Mouse (Mus musculus): ENCODE results near the gene Dscaml1.
"Not testable (repeated sequence)": the region's sequence is repeated elsewhere in the genome, so short reads cannot be mapped to it uniquely, and the experiment has no call there.

The Dscaml1 gene

GRCm38 (mm10) chr9:45699171-45699570 is 272.7 kb downstream of the Dscaml1 start:
- DNase-seq = no peak

- no peak for DNase-seq
These were observed 276.8 kb downstream of the Dscaml1 start for GRCm38 (mm10) chr9:45703236-45703635.

DNA sequence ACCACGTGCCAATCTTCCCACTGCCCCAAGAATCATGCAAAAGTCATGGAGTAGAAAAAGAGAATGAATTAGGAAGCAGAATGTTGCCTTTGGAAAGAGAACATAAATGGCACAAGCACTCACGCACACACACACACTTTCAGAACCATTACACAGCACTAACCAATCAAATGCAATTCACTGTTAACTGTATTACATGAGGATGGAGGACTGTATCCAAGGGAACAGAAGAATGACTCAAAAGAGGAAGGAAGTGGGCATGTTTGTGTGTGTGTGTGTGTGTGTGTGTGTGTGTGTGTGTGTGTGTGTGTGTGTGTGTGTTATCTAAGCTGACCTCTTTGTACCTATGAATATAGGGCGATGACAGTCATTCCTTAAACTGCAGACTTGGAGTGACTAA is 278.0 kb downstream of the Dscaml1 start:
- no peak for DNase-seq

DNA sequence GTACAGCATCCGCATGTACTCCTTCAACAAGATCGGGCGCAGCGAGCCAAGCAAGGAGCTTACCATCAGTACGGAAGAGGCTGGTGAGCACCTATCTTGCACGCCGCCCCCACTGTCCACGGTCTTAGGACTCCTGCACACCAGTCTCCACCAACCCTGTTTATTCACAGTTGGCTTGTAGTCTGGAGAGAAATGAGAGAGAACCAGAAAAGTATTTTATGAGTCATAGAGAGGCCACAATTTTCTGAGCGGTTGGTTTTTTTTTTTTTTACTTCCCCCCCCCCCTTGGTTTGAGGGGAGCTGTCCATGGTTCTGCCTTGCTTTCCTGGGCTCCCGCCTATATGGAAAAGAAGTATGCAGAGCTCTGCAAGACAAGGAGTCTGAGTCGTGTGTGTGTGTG is 283.9 kb downstream of the Dscaml1 start:
- peak; percentile 1 to 18 for DNase-seq

GRCm38 (mm10) chr9:45715387-45715786 is 289.0 kb downstream of the Dscaml1 start:
- no peak for DNase-seq

DNA sequence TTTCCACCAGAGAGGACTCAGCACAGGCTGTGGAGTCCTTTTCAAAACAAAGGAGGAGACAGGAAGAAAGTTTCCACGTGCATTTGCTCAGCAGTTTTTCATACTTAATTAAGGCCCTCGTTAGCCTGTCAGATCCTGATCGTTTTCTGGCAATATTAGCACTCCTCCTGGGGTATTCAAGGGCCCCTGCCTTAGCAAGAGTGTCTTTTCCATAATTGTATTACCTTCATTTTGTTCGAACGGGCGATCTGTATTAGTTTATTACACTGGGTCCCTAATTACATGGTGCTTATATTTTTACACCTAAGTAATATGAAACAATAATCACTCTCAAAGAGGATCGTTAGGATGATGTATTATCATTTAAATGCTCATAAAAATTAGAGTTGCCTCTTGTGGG is 293.6 kb downstream of the Dscaml1 start:
- DNase-seq = no peak

GRCm38 (mm10) chr9:45731851-45732250 is 305.4 kb downstream of the Dscaml1 start:
- DNase-seq = no peak

- DNase-seq = no peak
These were observed 306.8 kb downstream of the Dscaml1 start for GRCm38 (mm10) chr9:45733246-45733645.

DNA sequence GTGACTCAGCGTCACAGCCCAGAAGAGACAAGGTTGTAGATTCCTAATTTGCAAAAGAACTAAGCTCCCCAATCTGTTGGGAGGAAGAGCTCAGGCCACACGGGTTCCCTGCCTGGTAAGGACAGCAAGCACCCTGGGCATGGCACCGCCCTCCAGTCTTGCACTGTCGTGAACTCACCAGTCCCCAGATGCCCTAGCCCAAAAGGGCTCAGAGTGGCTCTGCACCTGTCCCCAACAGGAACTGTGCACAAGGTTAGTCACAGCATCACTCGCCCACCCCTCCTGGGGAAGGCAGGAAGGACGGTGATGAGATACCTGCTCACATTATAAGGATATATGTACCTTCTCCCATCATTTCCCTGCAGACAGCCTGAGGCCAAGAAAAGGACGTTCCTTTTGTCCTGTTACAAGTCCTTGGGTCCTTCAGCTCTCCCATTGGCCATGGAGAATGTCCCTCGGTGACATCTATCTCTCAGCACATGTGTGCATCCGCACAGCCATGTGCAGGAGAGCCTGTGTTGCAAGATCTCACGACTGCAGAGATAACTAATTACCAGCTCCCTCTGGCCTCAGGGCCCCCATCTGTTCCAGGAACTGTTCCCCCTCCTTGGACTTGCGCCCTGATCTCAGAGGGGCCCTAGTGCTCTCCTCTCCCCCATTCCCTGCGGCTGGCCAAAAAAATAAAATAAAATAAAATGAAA is 312.7 kb downstream of the Dscaml1 start:
- DNase-seq = no peak

DNA sequence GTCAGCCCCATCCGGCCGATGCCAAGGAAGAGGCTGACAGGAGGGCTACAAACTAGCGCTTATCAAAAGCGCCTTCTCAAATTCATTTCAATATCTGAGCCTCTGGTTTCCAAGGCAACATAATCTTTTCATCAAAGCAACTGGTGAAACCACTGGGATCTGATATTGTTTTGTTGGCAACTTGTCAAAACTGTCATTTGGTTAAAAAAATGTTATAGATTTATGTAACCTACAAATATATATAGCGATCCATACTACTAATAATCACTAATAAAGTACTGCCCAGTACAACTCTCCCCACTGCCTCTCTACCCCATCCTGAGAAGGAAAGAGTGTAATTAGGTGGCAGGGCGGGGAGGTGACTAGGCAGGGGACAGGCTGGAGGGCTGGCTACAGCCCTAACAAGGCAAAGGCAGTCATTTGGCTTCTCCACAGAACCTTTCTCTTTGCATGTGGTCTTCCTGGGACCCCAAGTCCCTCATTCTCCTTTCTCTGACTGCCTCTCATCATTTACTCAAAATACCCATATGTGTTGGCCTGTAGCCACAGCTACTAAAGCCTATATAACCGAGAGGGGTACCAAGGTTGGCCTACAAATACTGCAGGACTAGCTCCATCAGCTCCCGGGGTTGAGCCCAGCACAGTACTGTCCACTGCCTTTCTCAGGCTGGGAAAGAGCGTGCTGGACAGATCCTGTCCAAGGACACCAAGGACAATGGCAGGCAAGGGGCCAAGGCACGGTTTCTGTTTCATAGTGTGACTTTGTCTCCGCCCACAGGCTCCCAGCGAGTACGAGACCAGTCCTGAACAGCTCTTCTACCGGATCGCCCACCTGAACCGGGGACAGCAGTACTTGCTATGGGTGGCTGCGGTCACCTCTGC is 313.5 kb downstream of the Dscaml1 start:
- peak; percentile 9 to 58 for DNase-seq

DNA sequence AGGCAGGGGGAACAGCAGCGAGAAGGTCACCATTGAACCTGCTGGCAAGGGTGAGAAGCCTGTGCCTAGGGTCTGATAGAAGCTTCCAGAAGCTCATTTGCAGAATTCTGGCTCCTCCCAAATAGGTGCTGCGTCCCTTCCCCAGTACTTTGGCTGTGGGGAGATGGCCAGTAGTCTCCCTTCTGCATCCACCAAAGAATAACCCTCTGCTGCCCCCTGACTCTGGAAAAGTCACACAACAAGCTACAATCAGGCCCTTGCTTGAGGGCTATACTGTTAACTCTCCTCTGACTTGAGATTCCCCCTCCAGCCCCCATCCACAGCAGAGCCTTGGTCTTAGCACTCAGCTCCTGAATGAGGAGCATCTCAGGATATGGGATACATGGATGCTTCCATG is 314.2 kb downstream of the Dscaml1 start:
- DNase-seq = peak in 1 of 2 experiments; percentile 37

DNA sequence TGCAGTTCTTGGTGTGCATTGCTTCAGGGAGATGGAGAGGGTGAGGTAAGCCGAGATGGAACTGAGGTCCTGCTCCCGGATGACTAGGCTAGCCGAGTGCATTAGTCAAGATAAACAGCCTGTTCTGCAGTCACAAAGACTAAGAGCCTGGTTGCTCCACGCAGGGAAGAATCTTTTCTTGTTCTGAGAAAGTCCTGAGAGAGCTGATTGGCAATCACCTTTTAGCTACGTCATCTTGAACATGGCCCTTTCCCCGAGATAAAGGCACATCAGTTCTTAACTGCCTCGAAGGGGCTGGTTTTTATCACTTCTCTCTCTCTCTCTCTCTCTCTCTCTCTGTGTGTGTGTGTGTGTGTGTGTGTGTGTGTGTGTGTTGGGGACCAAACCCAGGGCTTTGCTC is 319.0 kb downstream of the Dscaml1 start:
- no peak for DNase-seq

DNA sequence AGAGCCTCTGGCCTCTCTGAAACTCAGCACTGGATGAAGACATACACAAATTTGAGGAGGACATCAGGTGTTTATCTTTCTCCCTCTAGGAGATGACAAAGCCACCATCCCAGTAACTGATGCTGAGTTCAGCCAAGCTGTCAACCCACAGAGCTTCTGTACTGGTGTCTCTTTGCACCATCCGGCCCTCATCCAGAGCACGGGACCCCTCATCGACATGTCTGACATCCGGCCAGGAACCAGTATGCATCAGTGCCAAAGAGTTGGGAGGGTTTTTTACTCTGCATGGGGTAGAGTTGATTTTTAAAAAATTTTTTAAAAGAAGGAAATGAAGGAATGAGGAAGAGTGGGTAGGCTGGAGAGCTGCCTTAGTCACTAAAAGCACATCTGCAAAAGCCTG is 323.5 kb downstream of the Dscaml1 start:
- DNase-seq = no peak

DNA sequence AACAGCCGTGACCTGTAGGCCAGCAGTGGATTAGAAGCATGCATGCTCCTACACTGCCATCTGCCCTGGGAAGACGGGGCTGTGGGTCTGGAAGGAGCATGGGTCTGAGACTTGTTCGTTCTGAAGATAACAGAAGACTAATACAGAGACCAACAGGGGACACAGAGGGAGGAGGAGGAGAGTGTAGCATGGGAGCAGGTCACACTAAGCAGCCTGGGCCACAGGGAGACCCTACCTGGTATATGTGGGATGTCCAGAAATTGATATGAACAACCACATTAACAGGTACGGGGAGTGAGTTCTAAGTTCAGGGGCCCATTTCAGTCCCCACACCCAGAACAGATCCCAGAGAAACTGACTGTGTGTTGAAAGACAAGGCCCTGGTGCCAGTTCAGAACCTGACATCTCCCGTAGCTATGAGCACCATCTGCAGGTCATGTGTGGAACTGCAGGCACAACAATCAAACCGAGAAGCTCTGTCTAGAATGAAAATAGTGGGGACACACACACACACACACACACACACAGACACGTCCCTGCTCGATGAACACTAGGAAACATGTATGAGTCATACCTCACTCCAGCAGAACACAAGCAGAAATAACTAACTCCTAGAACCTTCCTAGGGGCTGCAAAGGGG is 328.1 kb downstream of the Dscaml1 start:
- DNase-seq = peak; percentile 29 to 81

DNA sequence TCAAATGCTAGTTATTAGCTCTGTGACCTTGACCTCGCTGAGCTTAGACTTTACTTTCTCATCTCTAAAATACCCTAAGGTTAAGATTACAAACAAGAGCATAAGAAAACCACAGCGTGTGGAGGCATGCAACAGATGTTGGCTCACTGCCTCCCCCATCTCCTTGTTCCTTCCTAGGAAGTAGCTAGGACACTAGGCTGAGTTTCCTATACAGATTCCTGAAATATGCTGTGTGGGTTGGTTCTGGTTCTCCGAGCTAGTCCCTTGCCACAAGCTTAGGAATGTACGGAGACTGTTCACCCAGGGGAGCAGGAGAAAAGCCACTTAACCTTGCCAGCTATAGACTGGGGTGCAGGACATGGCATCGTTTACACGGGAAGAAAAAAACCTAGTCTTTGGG is 339.8 kb downstream of the Dscaml1 start:
- no peak for DNase-seq

DNA sequence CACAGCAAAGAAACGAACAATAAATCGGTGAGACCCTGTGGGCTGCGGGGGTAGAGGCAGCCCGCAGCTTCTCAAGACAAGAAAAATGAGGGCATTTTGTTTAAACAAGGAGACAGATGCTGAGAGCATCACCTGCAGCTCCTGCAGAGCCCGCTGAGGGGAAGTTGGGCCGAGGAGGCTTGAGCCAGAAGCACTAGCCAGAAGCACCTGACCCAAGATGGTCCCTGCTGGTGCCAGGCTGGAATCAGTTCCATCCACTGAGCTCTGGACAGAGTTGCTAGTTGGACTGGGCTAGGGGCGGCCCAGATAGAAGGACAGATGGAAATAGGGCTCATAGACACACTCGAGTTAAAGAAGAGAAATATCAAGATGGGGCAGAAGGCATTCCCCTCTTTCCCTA is 340.7 kb downstream of the Dscaml1 start:
- no peak for DNase-seq

DNA sequence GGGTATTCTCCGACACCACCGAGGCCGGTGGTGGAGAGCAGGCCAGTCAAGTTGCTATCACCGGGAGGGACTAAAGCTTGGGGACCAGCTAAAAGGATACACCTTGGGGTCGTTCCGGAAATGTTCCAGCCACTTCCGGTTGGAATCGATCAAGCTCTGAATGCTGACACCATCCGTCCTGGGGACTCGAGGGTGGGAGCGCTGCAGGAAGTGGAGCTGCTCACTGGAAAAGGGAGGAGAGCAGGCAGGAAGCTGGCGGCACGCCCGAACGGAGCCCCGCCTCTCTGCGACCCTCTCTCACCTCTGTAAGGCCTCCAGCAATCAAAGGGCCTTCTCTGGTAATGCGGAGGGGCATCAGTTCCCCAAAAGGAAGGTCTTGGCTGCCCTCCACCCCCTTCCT is 342.0 kb downstream of the Dscaml1 start:
- DNase-seq = peak in 1 of 2 experiments; percentile 9

- no peak for DNase-seq
These were observed 343.2 kb downstream of the Dscaml1 start for GRCm38 (mm10) chr9:45769596-45769995.

DNA sequence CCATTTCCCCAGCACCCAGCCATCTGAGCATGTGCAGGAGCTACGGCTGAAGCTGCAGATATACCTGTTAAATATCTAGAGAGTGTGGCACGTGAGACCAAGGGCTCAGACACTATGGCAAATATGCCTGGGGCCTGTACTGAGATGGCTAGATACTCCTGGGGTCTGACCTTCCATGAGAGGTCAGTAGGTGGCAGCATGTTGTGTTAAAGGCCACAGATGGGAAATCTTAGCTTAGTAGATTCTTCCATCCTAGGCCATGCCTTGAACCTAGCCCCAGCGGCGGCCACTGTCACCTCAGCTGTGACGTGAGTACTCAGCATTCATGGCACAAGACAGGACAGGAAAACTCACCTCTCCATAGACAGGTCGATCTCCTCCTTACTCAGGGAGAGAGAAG is 347.7 kb downstream of the Dscaml1 start:
- DNase-seq = peak in 1 of 2 experiments; percentile 15

GRCm38 (mm10) chr9:45776176-45776575 is 349.7 kb downstream of the Dscaml1 start:
- not testable (repeated sequence) for DNase-seq

DNA sequence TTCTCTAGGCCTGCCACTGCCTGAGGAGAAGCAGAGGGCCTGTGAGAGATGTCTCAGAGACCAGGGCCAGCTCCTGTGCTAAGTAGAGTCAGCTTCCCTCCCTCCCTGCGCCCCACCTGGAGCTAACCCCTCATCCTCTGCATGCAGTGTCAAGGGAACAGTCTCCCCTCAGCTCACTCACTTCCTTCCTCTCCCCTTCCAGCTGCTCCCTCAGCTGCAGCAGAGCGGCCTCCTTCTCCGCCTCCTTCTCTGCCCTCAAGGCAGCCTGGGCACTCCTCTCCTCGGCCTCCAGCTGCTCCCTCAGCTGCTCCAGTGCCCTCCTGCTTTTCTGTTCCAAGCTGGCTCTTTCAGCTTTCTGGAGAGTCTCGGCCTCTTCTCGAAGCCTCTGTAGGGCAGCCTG is 352.8 kb downstream of the Dscaml1 start:
- DNase-seq = no peak

GRCm38 (mm10) chr9:45783249-45784069 is 357.0 kb downstream of the Dscaml1 start:
- DNase-seq = no peak

- no peak for DNase-seq
These were observed 360.6 kb downstream of the Dscaml1 start for GRCm38 (mm10) chr9:45787071-45787470.
